Mouse (Mus musculus): Measurements from ENCODE around the gene Scnn1g.
A peak's percentile ranks its signal among the peaks of the same experiment; 100 is the strongest.

The Scnn1g gene

DNA sequence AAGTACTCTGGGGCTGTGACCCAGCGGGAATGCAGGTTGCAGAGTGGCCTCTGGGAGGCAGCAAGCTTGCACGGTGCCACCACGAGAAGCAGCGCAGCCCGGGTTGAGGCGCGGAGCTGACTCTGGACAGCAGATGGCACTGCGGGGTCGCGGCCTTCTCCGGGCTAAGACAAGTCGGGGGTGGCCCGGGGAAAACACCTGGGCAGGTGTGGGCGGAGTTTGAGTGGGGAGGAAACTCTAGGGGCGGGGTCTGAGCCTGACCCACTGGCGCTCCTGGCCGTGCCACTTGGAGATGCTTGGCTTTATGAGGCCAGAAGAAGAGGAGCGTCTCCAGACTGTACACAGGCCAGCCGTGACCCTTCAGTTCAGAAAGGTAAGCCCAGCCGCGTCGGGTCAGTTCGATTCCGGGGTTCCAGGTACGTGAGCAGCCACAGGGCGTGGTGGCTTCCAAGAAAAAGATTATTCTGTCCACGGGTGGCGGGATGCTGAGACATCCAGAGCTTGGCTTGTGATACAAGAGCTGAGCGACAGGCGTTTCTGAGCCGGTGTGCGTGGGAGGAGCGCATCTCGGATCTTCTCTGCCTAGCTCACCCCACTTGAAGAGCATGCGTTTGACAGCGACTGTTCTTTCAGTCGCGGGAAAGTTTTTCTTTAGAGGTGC lies at the start of gene Scnn1g:
Scnn1g (plus strand) TSS at position 309 of the 661 bp plus-strand sequence.
- peak; percentile 87 for DNase-seq (ENCODE audit: low read depth, low spot score)

DNA sequence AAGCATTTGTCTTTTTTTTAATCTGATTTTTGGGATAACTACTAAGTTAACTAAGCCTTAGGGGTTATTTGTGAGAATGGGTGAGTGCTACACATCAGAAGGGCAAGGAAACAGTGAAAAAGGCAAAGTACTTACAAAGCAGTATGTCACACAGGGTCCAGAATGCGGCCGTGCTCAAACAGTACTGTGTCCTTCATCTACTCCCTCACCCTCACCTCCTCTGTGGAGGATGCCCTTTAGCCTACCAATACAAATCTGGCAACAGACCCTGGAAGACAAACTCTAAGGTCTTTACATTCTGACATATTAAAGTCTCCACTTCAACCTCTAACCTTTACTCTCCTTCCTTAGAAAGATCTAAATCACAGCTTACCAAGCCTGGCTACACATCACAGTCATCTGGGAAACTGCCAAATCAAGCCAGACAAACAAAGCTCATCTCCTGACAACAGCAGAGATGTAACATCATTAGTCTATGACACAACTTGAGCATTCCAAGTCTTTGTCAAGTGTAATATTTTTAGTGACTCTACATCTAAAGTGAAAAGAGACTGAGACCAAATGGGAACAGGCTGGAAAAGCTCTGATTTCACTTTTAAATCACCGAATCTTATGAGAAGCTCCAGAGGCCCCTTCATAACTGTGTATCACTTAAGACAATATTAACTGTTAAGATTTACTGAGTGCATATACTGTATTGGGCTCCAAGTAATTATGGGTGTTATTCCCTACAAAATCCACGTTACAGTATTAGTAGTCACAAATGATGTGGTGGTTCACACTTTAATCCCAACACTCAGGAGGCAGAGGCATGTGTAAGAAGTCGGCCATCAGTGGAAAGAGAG lies 48.9 kb upstream of the Scnn1g start:
- no peak for DNase-seq (ENCODE audit: low read depth, low spot score)

DNA sequence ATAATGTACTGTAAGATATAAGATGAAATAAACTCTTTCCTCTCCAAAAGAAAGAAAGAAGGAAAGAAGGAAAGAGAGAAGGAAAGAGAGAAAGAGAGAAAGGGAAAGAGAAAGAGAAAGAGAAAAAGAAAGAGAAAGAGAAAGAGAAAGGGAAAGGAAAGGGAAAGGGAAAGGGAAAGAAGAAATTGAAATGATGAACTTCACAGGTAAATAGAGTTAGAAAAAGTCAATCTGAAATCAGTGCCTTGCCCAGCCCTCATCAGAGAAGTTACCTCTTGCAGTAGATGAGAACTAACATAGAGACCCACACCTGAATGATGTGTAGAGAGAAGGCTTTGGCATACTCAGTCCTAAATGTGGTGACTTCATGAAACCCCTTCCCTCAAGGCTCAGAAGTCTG lies 44.9 kb upstream of the Scnn1g start:
- no peak for DNase-seq (ENCODE audit: low read depth, low spot score)

DNA sequence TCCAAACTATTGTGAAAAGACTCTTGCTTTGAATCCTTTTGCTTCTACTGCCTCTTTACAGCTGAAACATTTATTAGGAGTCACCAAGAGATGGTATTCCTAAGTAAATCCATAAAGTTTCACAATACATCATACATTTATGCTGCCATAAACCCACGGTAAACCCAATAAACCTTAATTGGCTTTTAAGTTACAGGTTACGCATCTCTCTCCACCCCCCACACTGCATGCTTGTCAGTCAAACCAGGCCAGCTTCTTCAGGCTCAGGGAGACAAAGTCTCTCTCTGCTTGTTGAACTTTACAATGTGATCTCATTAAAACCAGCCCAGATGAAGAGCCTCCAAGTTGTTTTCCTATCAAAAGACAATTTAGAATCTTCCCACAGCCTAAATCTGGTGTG lies 42.5 kb upstream of the Scnn1g start:
- no peak for DNase-seq (ENCODE audit: low read depth, low spot score)

DNA sequence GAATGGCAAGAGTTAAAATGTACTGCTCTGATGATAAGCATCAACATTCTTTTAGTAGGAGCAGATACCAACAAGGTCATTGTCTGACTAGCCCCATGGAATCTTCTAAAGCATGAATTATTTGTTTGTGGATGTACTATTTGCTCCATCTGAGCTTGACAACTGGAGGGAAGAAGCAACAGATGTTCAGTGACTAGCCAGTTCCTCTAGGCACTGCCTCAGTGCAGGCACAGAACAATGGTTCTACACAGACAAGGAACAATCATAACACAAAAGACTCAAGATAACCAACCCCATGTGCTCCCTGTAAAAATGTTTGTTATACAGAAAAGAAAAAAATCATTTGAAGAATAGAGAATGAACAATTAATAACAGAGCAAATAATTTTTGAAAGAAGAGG lies 37.1 kb upstream of the Scnn1g start:
- no peak for DNase-seq (ENCODE audit: low read depth, low spot score)

DNA sequence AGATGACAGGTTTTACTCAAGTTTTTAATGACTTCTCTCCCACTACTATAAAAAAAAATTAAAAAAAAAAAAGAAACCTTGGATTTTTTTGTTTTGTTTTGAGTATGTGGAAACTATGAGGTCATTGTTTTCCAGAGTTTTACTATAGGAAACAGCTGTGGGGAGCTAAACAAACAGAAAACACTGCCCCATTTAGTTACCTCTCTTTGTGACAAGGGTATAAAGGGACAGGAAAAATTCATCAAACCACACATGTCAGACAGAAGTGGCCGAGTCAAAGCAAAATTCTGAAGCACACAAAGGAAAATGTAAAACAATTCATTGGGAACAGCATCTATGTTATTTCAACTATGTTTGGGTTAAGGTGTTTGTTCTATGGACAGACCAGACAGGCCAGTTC lies 36.7 kb upstream of the Scnn1g start:
- DNase-seq (ENCODE audit: low read depth, low spot score): no peak

DNA sequence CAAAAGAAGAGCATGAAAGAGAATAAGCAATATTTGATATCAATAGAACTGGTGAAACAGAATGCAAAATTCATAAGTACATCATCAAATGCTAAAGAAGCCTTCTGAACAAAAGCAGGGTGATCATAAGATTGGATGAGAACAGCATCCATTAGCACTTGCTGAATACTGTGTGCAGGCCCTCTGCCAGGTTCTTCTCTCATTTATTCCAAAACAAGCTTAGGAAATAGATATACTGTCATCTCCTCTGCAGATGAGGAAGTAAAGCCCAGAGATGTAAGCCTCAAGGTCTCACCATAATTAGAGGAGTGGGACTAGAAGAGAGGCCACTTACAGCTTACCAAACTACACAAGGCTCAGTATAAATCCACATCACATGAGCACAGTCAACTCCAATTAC lies 35.1 kb upstream of the Scnn1g start:
- DNase-seq (ENCODE audit: low read depth, low spot score): no peak

DNA sequence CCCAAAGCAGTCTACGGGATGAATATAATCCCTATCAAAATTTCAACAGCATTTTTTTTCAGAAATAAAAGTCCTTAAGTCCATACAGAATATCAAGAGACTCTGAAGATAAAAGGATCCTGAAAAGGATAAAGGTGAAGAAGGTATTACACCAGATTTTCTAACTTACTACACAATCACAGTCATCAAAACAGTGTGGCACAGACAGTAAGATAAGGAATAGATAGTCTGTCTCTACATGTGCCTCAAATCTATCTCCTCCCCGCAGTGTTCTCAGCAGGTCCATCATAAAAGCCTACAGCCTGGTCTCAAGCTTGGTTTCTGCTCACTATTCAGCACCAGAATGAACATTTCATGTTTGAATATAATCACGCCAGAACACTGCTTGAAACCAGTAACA lies 33.8 kb upstream of the Scnn1g start:
- DNase-seq (ENCODE audit: low read depth, low spot score): no peak

DNA sequence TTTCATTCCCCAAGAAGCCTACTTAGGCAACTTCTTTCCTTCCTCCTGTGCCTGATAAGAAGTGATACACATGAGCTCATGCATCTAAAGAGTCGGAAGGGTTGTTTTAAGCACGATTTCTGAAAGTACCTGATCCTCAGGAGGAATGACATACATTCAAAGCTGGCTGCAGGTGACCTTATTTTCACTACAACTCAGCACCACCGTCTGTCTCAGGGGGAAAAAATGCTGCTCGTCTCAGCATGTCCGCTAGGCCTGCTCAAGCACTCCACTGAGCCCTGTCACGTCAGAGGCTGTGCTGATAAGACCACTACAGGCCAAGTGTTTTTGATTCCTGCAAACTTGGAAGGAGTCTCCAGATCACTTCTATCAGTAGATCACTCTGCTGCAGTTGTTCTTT lies 32.3 kb upstream of the Scnn1g start:
- no peak for DNase-seq (ENCODE audit: low read depth, low spot score)

DNA sequence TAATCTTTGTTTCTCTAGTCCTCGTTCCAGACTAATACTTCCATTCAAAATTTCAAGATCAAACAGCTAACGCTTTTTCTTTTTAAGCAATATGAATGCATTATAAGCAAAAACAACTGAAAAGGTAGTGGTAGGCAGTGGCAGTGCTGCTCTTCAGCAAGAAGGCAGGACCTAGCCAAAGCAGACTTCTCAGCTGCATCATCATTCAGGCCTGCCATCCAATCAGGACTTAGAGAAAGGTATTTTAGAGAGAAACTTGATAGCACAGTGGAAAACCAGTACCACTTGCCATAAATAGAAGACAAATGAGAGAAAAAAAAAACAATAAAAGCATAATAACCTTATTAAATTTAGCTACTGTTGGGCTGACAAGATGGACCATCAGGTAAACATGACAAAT lies 29.2 kb upstream of the Scnn1g start:
- DNase-seq (ENCODE audit: low read depth, low spot score): no peak

DNA sequence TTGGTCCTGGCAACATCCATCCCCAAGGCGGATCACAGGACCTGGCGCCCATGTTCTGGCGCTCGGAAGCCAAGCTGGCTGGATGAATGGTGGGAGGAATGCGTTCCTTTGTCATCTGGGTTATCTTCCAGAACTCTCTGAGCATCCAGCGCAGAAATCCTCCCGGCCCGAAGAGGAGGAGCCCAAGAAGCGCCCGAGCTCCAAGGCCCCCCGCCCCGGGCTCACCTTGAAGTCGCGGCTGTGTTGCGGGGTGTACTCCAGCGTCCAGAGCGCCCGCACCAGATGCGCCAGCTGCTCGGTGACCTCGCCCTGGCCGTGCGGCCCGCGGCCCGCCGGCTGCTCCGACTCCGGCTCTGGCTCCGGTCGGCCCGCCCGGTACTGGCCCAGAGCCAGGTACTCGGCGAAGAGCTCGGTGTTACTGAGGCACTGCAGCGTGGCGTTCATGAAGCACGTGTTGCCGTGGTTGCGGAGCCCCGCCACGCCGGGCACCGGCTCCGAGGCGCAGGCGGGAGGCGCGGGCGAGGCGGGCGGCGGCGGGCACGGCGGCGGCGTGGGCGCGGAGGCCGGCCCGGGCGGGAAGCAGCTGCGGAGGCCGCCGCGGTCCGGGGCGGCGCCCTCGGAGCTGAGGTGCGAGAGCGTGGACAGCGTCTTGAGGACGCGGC lies 27.7 kb upstream of the Scnn1g start:
- peak; percentile 67 for DNase-seq (ENCODE audit: low read depth, low spot score)

DNA sequence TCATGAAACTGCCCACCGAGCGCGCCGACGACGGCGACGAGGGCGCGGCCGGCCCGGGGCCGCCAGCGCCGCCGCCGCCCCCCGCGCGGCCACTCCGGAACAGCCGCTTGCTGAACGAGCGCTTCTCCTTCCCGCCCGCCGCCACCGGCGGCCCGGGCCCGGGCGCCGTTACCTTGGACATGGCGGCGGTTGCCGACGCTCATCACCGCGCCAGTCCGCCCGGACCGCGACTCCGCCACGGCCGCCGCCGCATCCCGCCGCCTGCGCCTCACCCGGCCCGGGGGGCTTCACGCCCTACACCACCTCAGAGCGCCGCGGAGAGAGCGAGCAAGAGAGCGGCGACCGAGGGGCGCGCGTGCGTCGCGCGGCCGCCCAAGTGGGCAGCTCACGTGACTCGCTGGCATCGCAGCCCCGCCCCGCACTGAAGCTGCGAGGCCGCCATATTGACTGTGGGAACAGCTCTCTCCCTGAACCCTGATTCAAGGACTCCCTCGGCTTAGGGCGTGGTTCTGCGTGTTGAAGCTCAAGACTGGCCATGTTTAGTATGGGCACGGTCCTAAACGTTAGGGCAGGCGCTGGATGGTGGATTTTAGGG lies 27.1 kb upstream of the Scnn1g start, which contains the start of gene Usp31:
Usp31 (minus strand) TSS at position 181 of the 595 bp plus-strand sequence.
- peak; percentile 99 for DNase-seq (ENCODE audit: low read depth, low spot score)

DNA sequence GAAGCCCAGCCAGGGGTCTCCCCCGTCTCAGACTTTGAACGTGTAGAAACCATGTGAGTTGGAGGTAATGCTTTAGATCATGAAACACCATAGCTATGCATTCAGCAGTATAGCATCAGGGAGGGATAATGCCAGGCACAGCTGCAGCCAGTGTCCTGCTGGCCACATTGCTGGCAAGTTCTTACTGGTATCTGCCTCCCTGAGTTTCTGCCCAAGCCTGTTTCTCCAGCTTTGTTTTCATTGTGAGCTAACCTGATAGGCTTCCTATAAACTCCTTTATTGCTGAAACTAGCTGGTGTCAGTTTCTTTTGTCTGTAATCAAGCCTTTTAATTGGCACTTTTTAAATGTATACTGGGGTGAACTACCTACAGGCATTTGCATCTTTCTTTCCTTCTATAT lies 23.1 kb upstream of the Scnn1g start:
- DNase-seq (ENCODE audit: low read depth, low spot score): no peak

DNA sequence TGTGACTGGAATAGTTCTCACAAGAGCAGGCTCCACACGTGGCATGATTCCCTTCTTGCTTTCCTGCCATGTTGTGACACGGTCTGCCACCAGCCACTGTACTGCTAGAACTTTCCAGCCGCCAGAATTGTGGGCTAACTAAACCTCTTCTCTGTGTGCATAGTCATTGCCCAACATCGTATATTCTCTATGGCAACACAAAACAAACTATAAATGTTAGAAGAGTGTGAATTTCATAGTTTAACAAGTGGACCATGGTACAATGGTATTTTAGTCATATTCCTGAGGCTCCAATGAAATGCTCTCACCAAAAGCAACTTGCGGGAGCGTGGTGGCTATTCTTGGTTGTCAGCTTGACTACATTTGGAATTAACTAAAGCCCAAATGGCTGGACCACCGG lies 17.2 kb upstream of the Scnn1g start:
- DNase-seq (ENCODE audit: low read depth, low spot score): no peak

DNA sequence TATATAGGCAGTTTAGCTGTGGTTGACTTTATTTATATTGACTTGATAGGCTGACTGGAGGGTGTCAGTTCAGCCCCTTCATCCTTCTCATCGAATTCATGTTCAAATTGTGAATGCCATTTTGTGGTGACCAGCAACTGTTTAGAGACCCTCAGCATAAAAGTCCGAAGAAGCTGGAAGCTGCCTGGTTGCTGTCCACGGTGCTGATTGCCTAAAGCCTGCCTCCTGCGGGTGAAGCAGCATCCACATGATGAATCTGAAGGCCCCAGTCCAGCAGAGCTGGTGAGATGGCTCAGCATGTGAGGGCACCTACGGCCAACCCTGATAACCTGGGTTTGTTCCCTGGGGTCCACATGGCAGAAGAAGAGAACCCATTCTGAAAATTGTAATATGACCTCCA lies 4.1 kb upstream of the Scnn1g start:
- peak; percentile 62 for DNase-seq (ENCODE audit: low read depth, low spot score)

DNA sequence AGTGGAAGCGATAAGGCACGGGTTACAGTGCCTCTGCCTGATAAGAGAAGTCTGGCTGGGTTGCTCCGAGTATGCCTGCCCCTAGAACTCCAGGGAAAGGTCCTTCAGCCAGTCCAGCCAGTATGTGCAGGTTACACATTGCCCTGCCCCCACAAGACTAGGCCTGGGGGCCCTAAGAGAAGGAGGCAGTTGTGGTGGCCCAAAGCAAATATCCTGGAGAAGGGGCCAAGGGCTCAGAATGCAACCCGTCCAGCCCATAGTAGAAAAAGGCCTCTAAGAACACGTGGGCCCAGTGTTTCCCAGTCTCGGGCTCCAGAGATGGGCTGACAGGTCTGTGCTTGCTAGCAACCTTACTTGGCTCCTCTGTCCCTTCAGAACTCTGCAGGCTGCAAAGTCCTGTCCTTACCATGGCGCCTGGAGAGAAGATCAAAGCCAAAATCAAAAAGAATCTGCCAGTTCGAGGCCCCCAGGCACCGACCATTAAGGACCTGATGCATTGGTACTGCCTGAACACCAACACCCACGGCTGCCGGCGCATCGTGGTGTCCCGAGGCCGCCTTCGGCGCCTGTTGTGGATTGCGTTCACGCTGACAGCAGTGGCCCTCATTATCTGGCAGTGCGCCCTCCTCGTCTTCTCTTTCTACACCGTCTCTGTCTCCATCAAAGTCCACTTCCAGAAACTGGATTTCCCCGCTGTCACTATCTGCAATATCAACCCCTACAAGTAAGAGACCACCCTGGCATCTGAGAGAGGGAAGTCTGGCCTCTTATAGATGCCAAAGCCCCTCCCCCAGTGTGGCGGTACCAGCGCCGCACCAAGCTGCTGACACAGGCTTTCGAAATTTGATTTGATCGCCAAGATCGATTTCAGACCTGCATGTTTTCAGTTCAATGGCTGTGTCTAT lies 3.5 kb downstream of the Scnn1g start:
- DNase-seq (ENCODE audit: low read depth, low spot score): peak; percentile 5

DNA sequence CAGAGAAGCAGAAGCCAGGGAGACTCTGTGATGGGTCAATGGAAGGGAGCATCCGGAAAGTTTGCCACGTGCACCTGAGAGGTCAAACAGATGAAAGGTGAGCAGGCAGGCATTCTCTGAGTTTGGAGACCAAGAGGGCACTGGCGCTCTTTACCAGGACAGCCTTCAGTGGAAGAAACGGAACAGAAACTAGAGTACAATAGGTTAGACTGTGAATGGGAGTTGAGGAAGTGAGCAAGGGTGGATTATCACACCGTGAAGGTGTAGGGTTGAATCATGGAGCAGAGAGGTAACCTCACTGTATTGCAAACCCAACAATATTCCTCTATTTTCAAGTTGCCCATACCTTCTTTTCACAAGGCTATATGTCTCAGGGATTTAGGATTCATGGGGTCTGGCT lies 16.0 kb downstream of the Scnn1g start:
- no peak for DNase-seq (ENCODE audit: low read depth, low spot score)

DNA sequence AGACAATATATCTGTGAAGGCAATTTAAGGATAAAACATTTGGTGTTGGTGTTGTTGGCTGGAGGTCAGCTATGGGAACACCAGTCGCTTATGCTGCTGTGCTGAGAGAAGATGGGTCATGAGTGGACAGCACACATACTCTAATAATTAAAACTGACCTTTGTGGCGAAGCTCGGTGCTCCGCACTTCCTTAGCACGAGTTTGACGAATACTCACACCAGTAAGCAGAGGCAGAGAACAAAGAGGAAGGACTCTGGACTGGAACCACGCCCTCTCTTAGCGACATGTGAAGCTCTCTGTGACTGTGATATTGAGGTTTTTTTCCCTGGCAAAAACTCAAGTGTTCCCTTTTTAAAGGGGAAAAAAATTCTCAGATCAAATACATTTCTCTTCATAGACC lies 20.5 kb downstream of the Scnn1g start:
- no peak for DNase-seq (ENCODE audit: low read depth, low spot score)

DNA sequence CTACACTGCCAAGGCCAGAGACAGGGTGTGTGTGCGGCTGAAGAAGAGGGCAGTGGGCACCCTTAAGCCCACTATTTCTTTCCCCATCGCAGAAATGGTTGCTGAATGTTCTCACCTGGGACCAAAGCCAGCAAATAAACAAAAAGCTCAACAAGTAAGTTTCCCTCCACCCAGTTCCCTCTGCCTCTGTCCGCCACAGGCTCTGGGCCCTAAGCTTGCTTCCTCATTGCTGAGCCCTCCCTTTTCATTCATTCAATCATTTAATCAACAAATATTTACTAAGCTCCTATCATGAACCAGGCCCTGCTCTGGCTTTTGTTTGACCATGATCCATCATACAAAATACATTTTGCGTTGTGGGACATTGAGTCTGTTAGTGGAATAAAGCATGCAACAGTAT lies 29.0 kb downstream of the Scnn1g start:
- DNase-seq (ENCODE audit: low read depth, low spot score): no peak

DNA sequence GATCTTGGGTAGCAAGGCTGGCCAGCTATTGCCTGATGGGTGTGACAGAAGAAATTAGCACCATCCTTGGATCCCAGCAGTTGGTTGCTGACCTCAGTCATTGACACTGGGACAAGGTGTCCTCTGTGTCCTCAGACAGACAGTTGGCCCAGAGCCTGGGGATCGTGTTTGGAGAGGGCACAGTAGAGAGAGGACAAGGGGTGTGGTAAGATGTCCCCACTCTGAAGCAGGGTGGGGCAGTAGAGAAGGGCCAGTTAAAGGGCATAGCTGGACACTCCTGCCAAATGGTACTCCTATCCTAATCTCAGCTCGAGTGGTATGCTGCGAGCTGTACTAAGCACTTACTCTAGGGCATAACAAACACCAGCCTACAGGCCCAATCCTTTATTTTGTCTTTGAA lies 33.6 kb downstream of the Scnn1g start:
- no peak for DNase-seq (ENCODE audit: low read depth, low spot score)

DNA sequence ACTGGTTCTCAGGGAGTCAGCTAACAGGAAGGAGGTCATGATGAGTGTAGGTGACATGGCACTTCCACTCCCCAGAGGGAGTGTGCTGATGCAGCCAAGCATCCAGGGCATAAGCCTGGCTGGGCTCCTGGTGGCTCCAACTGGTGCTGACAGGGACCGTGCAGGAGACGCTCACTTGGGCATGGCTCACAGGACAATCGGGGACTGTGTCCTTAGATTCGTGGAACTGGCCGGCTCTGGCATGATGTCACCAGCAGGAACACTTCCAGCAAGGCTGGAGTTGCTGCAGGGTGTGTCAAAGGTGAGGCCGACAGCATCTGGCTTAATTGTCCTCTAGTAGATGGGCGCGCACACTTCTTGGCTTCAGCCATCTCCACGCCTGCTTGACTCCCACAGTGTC lies 34.7 kb downstream of the Scnn1g start:
- DNase-seq (ENCODE audit: low read depth, low spot score): no peak

Data from R1 (cell line).